8 mouse cellular contexts compared by ENCODE assay signal in the genomic region with DNA sequence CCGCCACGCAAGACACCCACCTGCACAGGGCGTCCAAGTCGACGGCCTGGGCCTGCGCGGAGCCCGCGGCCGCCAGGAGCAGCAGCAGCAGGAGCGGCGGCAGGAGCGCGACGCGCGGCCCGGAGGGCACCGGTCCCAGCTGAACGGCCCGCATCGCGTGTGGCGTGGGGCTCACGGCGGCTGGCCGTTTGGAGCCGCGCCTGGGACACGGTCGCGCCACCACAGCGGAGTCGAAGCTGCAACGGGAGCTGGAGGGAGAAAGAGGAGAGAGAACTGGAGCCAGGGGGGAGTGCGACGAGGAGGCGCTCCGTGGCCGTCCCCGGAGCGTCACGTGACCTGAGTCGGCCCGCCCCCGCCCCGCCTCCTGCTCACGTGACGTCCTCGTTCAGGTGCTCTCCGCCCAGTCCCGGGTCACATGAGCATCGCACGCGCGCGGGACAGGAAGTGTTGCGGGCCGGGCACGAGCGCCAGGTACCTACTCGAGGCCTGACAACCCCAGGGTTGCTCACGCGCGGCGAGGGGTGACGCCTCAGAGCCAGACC. TPM values are rescaled to one million over a fixed set of nuclear protein-coding genes. Genes with fewer than 3 reads are reported as not detected.
DNase-seq lines count a peak whose midpoint lies in the region; ATAC-seq lines count a peak whose summit lies in the region.

Gene Igf2r, minus strand, starts transcription at position 285 of the 542 bp plus-strand sequence.

- DNase-seq in Muller cell, postnatal 12 days (ENCODE audit: inconsistent ontology term): peak; percentile 92
- peak; percentile 90 for DNase-seq in cerebellum, adult 9-11 months
- peak; percentile 76 to 85 for DNase-seq in frontal cortex, postnatal 10 days (ENCODE audit: low spot score in 2 of 2)
- peak; percentile 78 to 80 for DNase-seq in layer of hippocampus, postnatal 14 days (ENCODE audit: low spot score in 2 of 2)
- peak; percentile 75 for DNase-seq in lung, postnatal 10 days
- peak; percentile 76 for DNase-seq in ovary, postnatal 36 days (ENCODE audit: low spot score)
- DNase-seq in thymus, postnatal 14 days: peak; percentile 89

- ATAC-seq in hindbrain, embryonic 12.5 days (ENCODE audit: low FRiP score): peak; percentile 92

- H3K27ac ChIP-seq in hindbrain, embryonic 12.5 days: peak within 1 kb of the TSS; percentile 24

- H3K27me3 ChIP-seq in hindbrain, embryonic 12.5 days: no peaks in the 10 kb centered on the region

- H3K4me1 ChIP-seq in hindbrain, embryonic 12.5 days: peaks cover 33% of the 10 kb centered on the region

- peak within 1 kb of the TSS; percentile 68 for H3K9ac ChIP-seq in hindbrain, embryonic 12.5 days

- H3K9me3 ChIP-seq in hindbrain, embryonic 12.5 days (replicated peaks): no peaks in the 10 kb centered on the region

- peak within 1 kb of the TSS; percentile 71 for H3K4me2 ChIP-seq in hindbrain, embryonic 12.5 days (replicated peaks)

- peak within 1 kb of the TSS; percentile 53 for H3K4me3 ChIP-seq in hindbrain, embryonic 12.5 days

- H3K36me3 ChIP-seq in hindbrain, embryonic 12.5 days: no peaks in the 10 kb centered on the region

- 9% methylated on average over 53 of the region's 67 CpGs for WGBS in hindbrain, embryonic 12.5 days

RNA-seq across cellular contexts. Expression of gene Igf2r, which starts in this region (rescaled TPM):
- 27.5 and 30.4 TPM in 2 replicates for polyA plus RNA-seq in hindbrain, embryonic 12.5 days (2016; fragmentation: Nextera tagmentation; extraction: Ambion mirVana)
- total RNA-seq in layer of hippocampus, postnatal 14 days (2021): 10 to 100 TPM; 28.1 TPM

Comparison
In these comparisons a context has a peak if more than half of its experiments do, and no peak if none do; other contexts are left out.
1. Peak in every context shown above with its lines: DNase-seq, ATAC-seq, H3K4me3 ChIP-seq and H3K27ac ChIP-seq.